Mouse (Mus musculus): Measurements from ENCODE around the gene Sprr2k. TPM values are rescaled to one million over a fixed set of nuclear protein-coding genes. Genes with fewer than 3 reads are reported as not detected.

The Sprr2k gene
- total and polyA plus RNA-seq, 2 experiments from 2014 or later, result not detected

DNA sequence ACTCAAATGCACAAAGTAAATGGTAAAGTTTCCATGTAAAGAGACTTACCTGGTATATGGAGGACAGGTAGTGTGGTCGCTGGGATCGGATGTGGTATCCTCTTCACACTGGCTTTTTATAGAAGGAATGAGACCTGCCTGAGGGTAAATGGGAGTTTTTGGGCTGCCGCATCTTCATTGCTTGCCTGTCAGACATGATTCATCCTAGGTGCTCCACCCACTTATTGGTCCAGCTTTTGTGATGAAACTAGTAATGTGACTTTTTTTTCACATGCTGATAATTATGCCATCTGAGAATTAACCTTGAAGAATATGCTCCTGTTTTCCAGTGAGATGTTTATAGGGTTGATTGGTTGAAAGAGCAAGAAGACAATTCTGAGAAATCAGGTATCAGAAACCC, 6.3 kb downstream of the Sprr2k start, which contains the start of gene Sprr1b:
Sprr1b (minus strand) TSS at position 101 of the 400 bp plus-strand sequence.
- no peak for ATAC-seq (ENCODE audit: insufficient read depth, low read depth)
- Histone ChIP-seq H3K4me1 (ENCODE audit: control insufficient read depth, insufficient read depth) (no peaks in the 10 kb centered on the region), H3K4me2 (ENCODE audit: low read depth, low read length) (no peak within 1 kb of the TSS), H3K4me3 (ENCODE audit: low read depth, low read length) (no peak within 1 kb of the TSS), H3K9me3 (replicated peaks; ENCODE audit: control insufficient read depth, low read length) (no peaks in the 10 kb centered on the region), H3K27me3 (ENCODE audit: control insufficient read depth, insufficient read depth, low read length) (no peaks in the 10 kb centered on the region), H3K27ac (ENCODE audit: low read depth) (no peak within 1 kb of the TSS), H3K36me3 (replicated peaks; ENCODE audit: control insufficient read depth, insufficient read depth, low read length) (no peaks in the 10 kb centered on the region), H3K9ac (replicated peaks; ENCODE audit: low read depth, low read length) (no peak within 1 kb of the TSS)
- no peak for DNase-seq (ENCODE audit: low spot score)
- WGBS, result 88% methylated on average over 3 of the region's 3 CpGs
- TF ChIP-seq CTCF (IDR thresholded peaks at IDR 0.05; ENCODE audit: low read depth) (no peak), EP300 (IDR thresholded peaks at IDR 0.05; ENCODE audit: low read depth) (no peak)

GRCm38 (mm10) chr3:92440177-92440576, 7.8 kb downstream of the Sprr2k start:
- 79% methylated on average over 3 of the region's 3 CpGs for WGBS
- H3K4me3 ChIP-seq (ENCODE audit: low read depth, low read length), result no peak overlapping the region
- H3K9me3 ChIP-seq (replicated peaks; ENCODE audit: control insufficient read depth, low read length), result no peaks in the 10 kb centered on the region
- DNase-seq (ENCODE audit: low spot score) (no peak), ATAC-seq (ENCODE audit: insufficient read depth, low read depth) (no peak)
- TF ChIP-seq CTCF (IDR thresholded peaks at IDR 0.05; ENCODE audit: low read depth), result no peak
- no peak for TF ChIP-seq EP300 (IDR thresholded peaks at IDR 0.05; ENCODE audit: low read depth)
- no peaks in the 10 kb centered on the region for H3K4me1 ChIP-seq (ENCODE audit: control insufficient read depth, insufficient read depth)
- no peak overlapping the region for H3K9ac ChIP-seq (replicated peaks; ENCODE audit: low read depth, low read length)
- no peak overlapping the region for H3K4me2 ChIP-seq (ENCODE audit: low read depth, low read length)
- no peaks in the 10 kb centered on the region for H3K27me3 ChIP-seq (ENCODE audit: control insufficient read depth, insufficient read depth, low read length)
- H3K27ac ChIP-seq (ENCODE audit: low read depth), result no peak overlapping the region
- H3K36me3 ChIP-seq (replicated peaks; ENCODE audit: control insufficient read depth, insufficient read depth, low read length), result no peaks in the 10 kb centered on the region

- Histone ChIP-seq H3K9me3 (replicated peaks; ENCODE audit: control insufficient read depth, low read length) (no peaks in the 10 kb centered on the region), H3K27ac (ENCODE audit: low read depth) (no peak overlapping the region), H3K4me2 (ENCODE audit: low read depth, low read length) (no peak overlapping the region), H3K27me3 (ENCODE audit: control insufficient read depth, insufficient read depth, low read length) (no peaks in the 10 kb centered on the region), H3K4me1 (ENCODE audit: control insufficient read depth, insufficient read depth) (no peaks in the 10 kb centered on the region), H3K36me3 (replicated peaks; ENCODE audit: control insufficient read depth, insufficient read depth, low read length) (no peaks in the 10 kb centered on the region), H3K9ac (replicated peaks; ENCODE audit: low read depth, low read length) (no peak overlapping the region), H3K4me3 (ENCODE audit: low read depth, low read length) (no peak overlapping the region)
- TF ChIP-seq CTCF (IDR thresholded peaks at IDR 0.05; ENCODE audit: low read depth), result no peak
- no peak for TF ChIP-seq EP300 (IDR thresholded peaks at IDR 0.05; ENCODE audit: low read depth)
- ATAC-seq (ENCODE audit: insufficient read depth, low read depth) (no peak), DNase-seq (ENCODE audit: low spot score) (no peak)
- WGBS, result 51% methylated on average over 5 of the region's 5 CpGs
Measured at GRCm38 (mm10) chr3:92455151-92455550, 22.8 kb downstream of the Sprr2k start.

- no peaks in the 10 kb centered on the region for H3K4me1 ChIP-seq (ENCODE audit: control insufficient read depth, insufficient read depth)
- WGBS, result 55% methylated on average over 2 of the region's 2 CpGs
- TF ChIP-seq CTCF (IDR thresholded peaks at IDR 0.05; ENCODE audit: low read depth) (no peak), EP300 (IDR thresholded peaks at IDR 0.05; ENCODE audit: low read depth) (no peak)
Measured at GRCm38 (mm10) chr3:92458620-92459019, 26.2 kb downstream of the Sprr2k start, which contains the start of gene Sprr3. TSS of gene Sprr3 (minus strand) at chr3:92458720.

GRCm38 (mm10) chr3:92466576-92466975, 34.2 kb downstream of the Sprr2k start:
- no peaks in the 10 kb centered on the region for H3K4me1 ChIP-seq (ENCODE audit: control insufficient read depth, insufficient read depth)
- no peak for TF ChIP-seq CTCF (IDR thresholded peaks at IDR 0.05; ENCODE audit: low read depth)
- TF ChIP-seq EP300 (IDR thresholded peaks at IDR 0.05; ENCODE audit: low read depth), result no peak
- H3K36me3 ChIP-seq (replicated peaks; ENCODE audit: control insufficient read depth, insufficient read depth, low read length), result no peaks in the 10 kb centered on the region
- H3K9me3 ChIP-seq (replicated peaks; ENCODE audit: control insufficient read depth, low read length), result no peaks in the 10 kb centered on the region
- no peak for ATAC-seq (ENCODE audit: insufficient read depth, low read depth)
- H3K27ac ChIP-seq (ENCODE audit: low read depth), result no peak overlapping the region
- DNase-seq (ENCODE audit: low spot score), result no peak
- no peak overlapping the region for H3K4me2 ChIP-seq (ENCODE audit: low read depth, low read length)
- no peaks in the 10 kb centered on the region for H3K27me3 ChIP-seq (ENCODE audit: control insufficient read depth, insufficient read depth, low read length)
- no peak overlapping the region for H3K4me3 ChIP-seq (ENCODE audit: low read depth, low read length)
- 53% methylated on average over 1 of the region's 1 CpGs for WGBS
- H3K9ac ChIP-seq (replicated peaks; ENCODE audit: low read depth, low read length), result no peak overlapping the region

More at GRCm38 (mm10) chr3:92458620-92459019, 26.2 kb downstream of the Sprr2k start, which contains the start of gene Sprr3:
- H3K4me3 ChIP-seq (ENCODE audit: low read depth, low read length), result no peak within 1 kb of the TSS
- H3K27me3 ChIP-seq (ENCODE audit: control insufficient read depth, insufficient read depth, low read length), result no peaks in the 10 kb centered on the region
- no peak within 1 kb of the TSS for H3K4me2 ChIP-seq (ENCODE audit: low read depth, low read length)
- H3K9me3 ChIP-seq (replicated peaks; ENCODE audit: control insufficient read depth, low read length), result no peaks in the 10 kb centered on the region
- no peak for ATAC-seq (ENCODE audit: insufficient read depth, low read depth)
- no peak within 1 kb of the TSS for H3K9ac ChIP-seq (replicated peaks; ENCODE audit: low read depth, low read length)
- no peak for DNase-seq (ENCODE audit: low spot score)
- no peak within 1 kb of the TSS for H3K27ac ChIP-seq (ENCODE audit: low read depth)
- no peaks in the 10 kb centered on the region for H3K36me3 ChIP-seq (replicated peaks; ENCODE audit: control insufficient read depth, insufficient read depth, low read length)

DNA sequence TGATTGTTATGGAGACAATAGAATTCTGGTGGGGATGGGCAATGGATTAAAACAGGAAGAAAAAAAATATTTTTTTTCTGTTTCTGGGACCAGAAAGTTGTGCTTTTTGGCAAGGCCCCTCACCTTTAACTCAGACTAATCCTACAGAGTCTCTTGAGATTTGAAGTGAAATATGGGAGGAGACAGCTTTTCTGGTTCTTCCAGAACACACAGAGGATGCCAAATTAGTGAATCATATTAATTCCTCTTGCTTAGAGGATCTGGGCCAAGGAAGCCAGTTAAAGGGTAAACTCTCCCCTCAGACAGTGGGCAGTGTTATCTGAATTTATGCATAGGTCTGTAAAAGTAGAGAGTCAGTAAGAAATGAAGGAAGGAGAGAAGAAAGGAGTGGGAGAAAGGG, 35.0 kb downstream of the Sprr2k start:
- no peak overlapping the region for H3K9ac ChIP-seq (replicated peaks; ENCODE audit: low read depth, low read length)
- DNase-seq (ENCODE audit: low spot score) (no peak), ATAC-seq (ENCODE audit: insufficient read depth, low read depth) (no peak)
- no peaks in the 10 kb centered on the region for H3K9me3 ChIP-seq (replicated peaks; ENCODE audit: control insufficient read depth, low read length)
- H3K27me3 ChIP-seq (ENCODE audit: control insufficient read depth, insufficient read depth, low read length), result no peaks in the 10 kb centered on the region
- no peak for TF ChIP-seq CTCF (IDR thresholded peaks at IDR 0.05; ENCODE audit: low read depth)
- TF ChIP-seq EP300 (IDR thresholded peaks at IDR 0.05; ENCODE audit: low read depth), result no peak
- no peaks in the 10 kb centered on the region for H3K36me3 ChIP-seq (replicated peaks; ENCODE audit: control insufficient read depth, insufficient read depth, low read length)
- H3K4me3 ChIP-seq (ENCODE audit: low read depth, low read length), result no peak overlapping the region
- H3K4me1 ChIP-seq (ENCODE audit: control insufficient read depth, insufficient read depth), result no peaks in the 10 kb centered on the region
- no peak overlapping the region for H3K4me2 ChIP-seq (ENCODE audit: low read depth, low read length)
- H3K27ac ChIP-seq (ENCODE audit: low read depth), result no peak overlapping the region

Measured in heart, postnatal 0 days (tissue).